Mouse (Mus musculus): ENCODE measurements around the gene Ube2d3. TPM values are rescaled to one million over a fixed set of nuclear protein-coding genes. Genes with fewer than 3 reads are reported as not detected.

The Ube2d3 gene
- total and polyA plus RNA-seq, 3 experiments, result 285 to 416 (median 357) TPM

DNA sequence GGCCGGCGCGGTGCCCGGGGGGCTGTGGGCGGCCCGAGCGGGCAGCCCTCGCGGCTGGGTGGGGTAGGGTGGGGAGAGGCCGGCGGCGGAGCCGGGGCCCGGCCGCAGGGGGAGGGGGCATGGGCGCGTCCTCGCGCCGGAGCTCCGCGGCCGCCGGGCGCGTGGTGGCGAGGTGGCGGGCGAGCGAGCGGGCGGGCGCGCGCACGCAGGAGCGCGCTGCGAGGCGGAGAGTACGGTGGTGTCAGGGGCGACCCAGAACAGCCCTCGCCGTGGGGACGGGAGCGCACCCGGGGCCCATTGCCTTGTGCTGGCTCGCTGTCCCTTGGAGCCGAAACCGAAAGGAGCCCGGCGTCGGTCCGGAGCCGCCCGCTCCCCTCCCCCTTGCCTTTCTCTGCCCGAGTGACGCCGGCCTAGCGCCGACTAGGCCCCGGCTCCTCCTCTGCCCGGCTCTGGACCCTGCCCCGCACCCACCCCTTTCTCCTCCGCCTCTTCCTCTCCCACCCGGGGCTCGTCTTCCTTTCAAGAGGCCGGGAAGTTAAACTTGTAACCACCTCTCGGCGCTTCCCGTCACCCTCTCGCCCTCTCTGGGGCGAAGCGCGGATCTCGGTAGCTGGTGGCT, 1.1 kb downstream of the Ube2d3 start:
- Histone ChIP-seq H3K36me3 (ENCODE audit: control insufficient read depth, insufficient read depth, low read length) (peaks cover 28% of the 10 kb centered on the region), H3K9ac (ENCODE audit: low read depth, low read length) (peak overlapping the region; percentile 98), H3K79me2 (replicated peaks; ENCODE audit: control insufficient read depth, insufficient read depth, low read length) (peaks cover 2% of the 10 kb centered on the region; the same call in 1 of the 2 replicates), H3K27me3 (ENCODE audit: control insufficient read depth, insufficient read depth, low read length) (no peaks in the 10 kb centered on the region), H3K4me3 (peak overlapping the region; percentile 71), H3K27ac (peak overlapping the region; percentile 99), H3K4me1 (ENCODE audit: control insufficient read depth, insufficient read depth, low read length) (peaks cover 6% of the 10 kb centered on the region)
- TF ChIP-seq EP300 (IDR thresholded peaks at IDR 0.05; ENCODE audit: insufficient read depth, low read depth, low read length) (peak; percentile 48; the same call in 1 of the 2 replicates), CTCF (IDR thresholded peaks at IDR 0.05) (no peak), POLR2A (IDR thresholded peaks at IDR 0.05; ENCODE audit: insufficient read depth, low read depth, low read length) (0 out of 2 replicates have a peak, but pooled peaks have one; percentile 42)
- intact Hi-C loops (cut with DNase I), result loop anchor here (1.0 to 2.0 kb wide), 2 partner anchors 16 to 82 kb away; partner anchors contain the start of gene Cisd2
- under 1% methylated on average over 59 of the region's 76 CpGs for WGBS
- DNase-seq, result peak; percentile 89 to 92

DNA sequence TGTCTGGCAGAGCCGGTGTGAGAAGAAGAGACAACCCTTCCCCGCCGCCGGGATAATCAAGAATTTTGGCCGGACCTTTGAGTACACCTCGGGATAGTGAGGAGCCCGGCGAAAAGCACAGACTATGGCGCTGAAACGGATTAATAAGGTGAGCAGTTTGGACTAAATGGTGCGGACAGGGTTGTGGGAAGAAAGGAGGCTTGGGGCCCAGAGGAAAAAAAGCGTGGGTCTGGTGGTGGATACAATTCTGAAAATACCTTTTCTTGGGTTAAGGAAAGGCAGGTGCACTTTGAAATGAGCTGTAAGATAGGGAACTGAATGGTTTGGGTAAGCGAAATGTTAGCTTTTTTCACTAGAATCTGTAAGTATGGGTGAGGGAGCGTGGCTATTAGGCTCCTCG, 1.7 kb downstream of the Ube2d3 start:
- Histone ChIP-seq H3K4me1 (ENCODE audit: control insufficient read depth, insufficient read depth, low read length) (peaks cover 8% of the 10 kb centered on the region), H3K27me3 (ENCODE audit: control insufficient read depth, insufficient read depth, low read length) (no peaks in the 10 kb centered on the region), H3K4me3 (peak overlapping the region; percentile 71), H3K79me2 (replicated peaks; ENCODE audit: control insufficient read depth, insufficient read depth, low read length) (peaks cover 2% of the 10 kb centered on the region; the same call in 1 of the 2 replicates), H3K36me3 (ENCODE audit: control insufficient read depth, insufficient read depth, low read length) (peaks cover 32% of the 10 kb centered on the region), H3K9ac (ENCODE audit: low read depth, low read length) (peak overlapping the region; percentile 98), H3K27ac (peak overlapping the region; percentile 99)
- intact Hi-C loops (cut with DNase I), result loop anchor here (2.0 kb wide), 1 partner anchor 81 kb away; no protein-coding TSS in a partner anchor
- under 1% methylated on average over 15 of the region's 15 CpGs for WGBS
- no peak for DNase-seq
- no peak for TF ChIP-seq CTCF (IDR thresholded peaks at IDR 0.05)
- TF ChIP-seq EP300 (IDR thresholded peaks at IDR 0.05; ENCODE audit: insufficient read depth, low read depth, low read length), result no peak
- TF ChIP-seq POLR2A (IDR thresholded peaks at IDR 0.05; ENCODE audit: insufficient read depth, low read depth, low read length), result no peak

DNA sequence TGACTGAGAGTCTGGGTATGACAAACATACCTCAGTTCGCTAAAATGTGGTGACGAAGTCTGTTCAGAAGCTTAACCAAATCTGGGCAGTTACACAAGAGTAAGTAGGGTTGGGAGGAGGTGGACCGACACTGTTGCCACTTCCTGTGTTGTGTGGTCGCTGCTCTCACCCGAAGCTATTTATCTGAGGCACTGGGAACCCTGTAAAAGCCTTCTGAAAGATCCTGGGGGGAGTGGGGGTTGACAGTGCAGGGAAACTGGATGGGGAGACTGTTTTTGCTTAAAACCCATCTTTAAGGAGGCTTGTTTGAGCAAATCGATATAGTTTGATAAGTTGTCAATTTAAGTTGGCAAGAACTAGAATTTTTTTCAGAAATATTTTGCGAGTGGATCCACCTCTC, 2.3 kb downstream of the Ube2d3 start:
- peaks cover 36% of the 10 kb centered on the region for H3K36me3 ChIP-seq (ENCODE audit: control insufficient read depth, insufficient read depth, low read length)
- H3K79me2 ChIP-seq (replicated peaks; ENCODE audit: control insufficient read depth, insufficient read depth, low read length), result peaks cover 2% of the 10 kb centered on the region; the same call in 1 of the 2 replicates
- TF ChIP-seq EP300 (IDR thresholded peaks at IDR 0.05; ENCODE audit: insufficient read depth, low read depth, low read length) (no peak), CTCF (IDR thresholded peaks at IDR 0.05) (no peak), POLR2A (IDR thresholded peaks at IDR 0.05; ENCODE audit: insufficient read depth, low read depth, low read length) (0 out of 2 replicates have a peak, but pooled peaks have one; percentile 39)
- peak; percentile 34 for DNase-seq
- H3K27ac ChIP-seq, result peak overlapping the region; percentile 99
- H3K27me3 ChIP-seq (ENCODE audit: control insufficient read depth, insufficient read depth, low read length), result no peaks in the 10 kb centered on the region
- peak overlapping the region; percentile 71 for H3K4me3 ChIP-seq
- peak overlapping the region; percentile 98 for H3K9ac ChIP-seq (ENCODE audit: low read depth, low read length)
- 1% methylated on average over 7 of the region's 7 CpGs for WGBS
- peaks cover 8% of the 10 kb centered on the region for H3K4me1 ChIP-seq (ENCODE audit: control insufficient read depth, insufficient read depth, low read length)
- intact Hi-C loops (cut with DNase I), result no loop called here

- peaks cover 39% of the 10 kb centered on the region for H3K36me3 ChIP-seq (ENCODE audit: control insufficient read depth, insufficient read depth, low read length)
- peak overlapping the region; percentile 71 for H3K4me3 ChIP-seq
- peak overlapping the region; percentile 99 for H3K27ac ChIP-seq
- intact Hi-C loops (cut with DNase I), result no loop called here
- H3K27me3 ChIP-seq (ENCODE audit: control insufficient read depth, insufficient read depth, low read length), result no peaks in the 10 kb centered on the region
- H3K9ac ChIP-seq (ENCODE audit: low read depth, low read length), result peak overlapping the region; percentile 98; the same call in 1 of the 2 replicates
- TF ChIP-seq EP300 (IDR thresholded peaks at IDR 0.05; ENCODE audit: insufficient read depth, low read depth, low read length) (no peak), POLR2A (IDR thresholded peaks at IDR 0.05; ENCODE audit: insufficient read depth, low read depth, low read length) (no peak), CTCF (IDR thresholded peaks at IDR 0.05) (no peak)
- 2% methylated on average over 10 of the region's 10 CpGs for WGBS
- peaks cover 2% of the 10 kb centered on the region; the same call in 1 of the 2 replicates for H3K79me2 ChIP-seq (replicated peaks; ENCODE audit: control insufficient read depth, insufficient read depth, low read length)
- DNase-seq, result no peak
- peaks cover 8% of the 10 kb centered on the region for H3K4me1 ChIP-seq (ENCODE audit: control insufficient read depth, insufficient read depth, low read length)
Observed at GRCm38 (mm10) chr3:135440621-135441020, 2.7 kb downstream of the Ube2d3 start.

- Histone ChIP-seq H3K36me3 (ENCODE audit: control insufficient read depth, insufficient read depth, low read length) (peaks cover 60% of the 10 kb centered on the region), H3K4me3 (no peak overlapping the region), H3K27ac (peak overlapping the region; percentile 67), H3K4me1 (ENCODE audit: control insufficient read depth, insufficient read depth, low read length) (peaks cover 15% of the 10 kb centered on the region), H3K79me2 (replicated peaks; ENCODE audit: control insufficient read depth, insufficient read depth, low read length) (peaks cover 3% of the 10 kb centered on the region; the same call in 1 of the 2 replicates), H3K9ac (ENCODE audit: low read depth, low read length) (no peak overlapping the region), H3K27me3 (ENCODE audit: control insufficient read depth, insufficient read depth, low read length) (no peaks in the 10 kb centered on the region)
- DNase-seq, result no peak
- no peak for TF ChIP-seq EP300 (IDR thresholded peaks at IDR 0.05; ENCODE audit: insufficient read depth, low read depth, low read length)
- no peak for TF ChIP-seq CTCF (IDR thresholded peaks at IDR 0.05)
- no peak for TF ChIP-seq POLR2A (IDR thresholded peaks at IDR 0.05; ENCODE audit: insufficient read depth, low read depth, low read length)
- intact Hi-C loops (cut with DNase I), result loop anchor here (5.0 kb wide), 1 partner anchor 33 kb away; no protein-coding TSS in a partner anchor
Observed at GRCm38 (mm10) chr3:135444930-135445329, 7.0 kb downstream of the Ube2d3 start.

DNA sequence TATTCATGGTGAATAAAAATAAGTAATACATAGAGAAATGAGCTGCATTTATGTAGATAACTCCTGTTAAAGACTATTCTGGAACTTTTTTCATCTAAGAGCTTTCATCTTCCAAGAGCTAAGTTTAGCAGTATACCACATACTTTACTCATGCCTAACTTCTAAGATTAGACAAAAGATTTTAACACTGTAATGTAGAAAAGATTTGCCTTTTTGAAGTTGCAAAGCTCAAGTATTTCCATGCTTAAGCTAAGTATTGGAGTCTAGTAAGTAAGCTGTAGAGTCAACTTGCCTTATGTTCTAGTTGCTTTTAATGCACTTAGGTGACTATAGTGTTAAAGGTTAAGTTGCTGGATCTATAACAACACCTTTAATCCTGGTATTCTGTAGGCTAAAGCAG, 21.0 kb downstream of the Ube2d3 start:
- DNase-seq, result no peak
- no peaks in the 10 kb centered on the region for H3K79me2 ChIP-seq (replicated peaks; ENCODE audit: control insufficient read depth, insufficient read depth, low read length)
- H3K4me1 ChIP-seq (ENCODE audit: control insufficient read depth, insufficient read depth, low read length), result no peaks in the 10 kb centered on the region
- no peak overlapping the region for H3K9ac ChIP-seq (ENCODE audit: low read depth, low read length)
- H3K4me3 ChIP-seq, result no peak overlapping the region
- peaks cover 36% of the 10 kb centered on the region for H3K36me3 ChIP-seq (ENCODE audit: control insufficient read depth, insufficient read depth, low read length)
- H3K27ac ChIP-seq, result no peak overlapping the region
- no peaks in the 10 kb centered on the region for H3K27me3 ChIP-seq (ENCODE audit: control insufficient read depth, insufficient read depth, low read length)
- intact Hi-C loops (cut with DNase I), result no loop called here
- TF ChIP-seq POLR2A (IDR thresholded peaks at IDR 0.05; ENCODE audit: insufficient read depth, low read depth, low read length), result no peak
- no peak for TF ChIP-seq EP300 (IDR thresholded peaks at IDR 0.05; ENCODE audit: insufficient read depth, low read depth, low read length)
- TF ChIP-seq CTCF (IDR thresholded peaks at IDR 0.05), result no peak

Data from heart, adult 2 months (tissue).